Mouse (Mus musculus) lung, adult 2 months (tissue): ENCODE data around the gene Vps11.
"Not testable (repeated sequence)": the region's sequence is repeated elsewhere in the genome, so short reads cannot be mapped to it uniquely, and the experiment has no call there.

Experiments used
- CTCF ChIP-seq: fragments of 200-500 bp; IDR thresholded peaks from 2 replicates; pipeline ENCODE4 v1.5.1; 2011; ENCODE audit warnings: mild to moderate bottlenecking, low read length, control low read depth; ENCODE audit not compliant: insufficient read depth
- POLR2A ChIP-seq: fragments of 200-500 bp; IDR thresholded peaks from 2 replicates; pipeline ENCODE4 v1.6.1; 2011; ENCODE audit warnings: low read depth, mild to moderate bottlenecking, control low read depth, low read length, borderline replicate concordance; ENCODE audit errors: extremely low read depth

DNA sequence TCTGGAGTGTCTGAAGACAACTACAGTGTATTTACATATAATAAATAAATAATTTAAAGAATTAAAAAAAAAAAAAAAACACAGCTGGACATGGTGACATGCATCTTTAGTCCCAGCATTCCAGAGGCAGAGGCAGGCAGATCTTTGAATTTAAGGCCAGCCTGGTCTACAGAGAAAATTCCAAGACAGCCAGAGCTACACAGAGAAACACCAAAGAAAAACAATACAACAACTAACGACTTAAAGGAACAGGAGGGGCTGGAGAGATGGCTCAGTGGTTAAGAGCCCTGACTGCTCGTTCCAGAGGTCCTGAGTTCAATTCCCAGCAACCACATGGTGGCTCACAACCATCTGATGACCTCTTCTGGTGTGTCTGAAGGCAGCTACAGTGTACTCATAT is 15.9 kb upstream of the Vps11 start:
- TF ChIP-seq CTCF, POLR2A: not testable (repeated sequence)
